Mouse (Mus musculus) thymus, adult 18-20 months (tissue): Measurements from ENCODE around the gene Plekha4.
"Not testable (repeated sequence)": the region's sequence is repeated elsewhere in the genome, so short reads cannot be mapped to it uniquely, and the experiment has no call there.

Source experiments
- DNase-seq, 2 experiments: peaks; one replicate each; pipeline ENCODE4 v3.0.0; 2022; ENCODE audit warnings: mixed read lengths in 2 of 2

Plekha4 gene

DNA sequence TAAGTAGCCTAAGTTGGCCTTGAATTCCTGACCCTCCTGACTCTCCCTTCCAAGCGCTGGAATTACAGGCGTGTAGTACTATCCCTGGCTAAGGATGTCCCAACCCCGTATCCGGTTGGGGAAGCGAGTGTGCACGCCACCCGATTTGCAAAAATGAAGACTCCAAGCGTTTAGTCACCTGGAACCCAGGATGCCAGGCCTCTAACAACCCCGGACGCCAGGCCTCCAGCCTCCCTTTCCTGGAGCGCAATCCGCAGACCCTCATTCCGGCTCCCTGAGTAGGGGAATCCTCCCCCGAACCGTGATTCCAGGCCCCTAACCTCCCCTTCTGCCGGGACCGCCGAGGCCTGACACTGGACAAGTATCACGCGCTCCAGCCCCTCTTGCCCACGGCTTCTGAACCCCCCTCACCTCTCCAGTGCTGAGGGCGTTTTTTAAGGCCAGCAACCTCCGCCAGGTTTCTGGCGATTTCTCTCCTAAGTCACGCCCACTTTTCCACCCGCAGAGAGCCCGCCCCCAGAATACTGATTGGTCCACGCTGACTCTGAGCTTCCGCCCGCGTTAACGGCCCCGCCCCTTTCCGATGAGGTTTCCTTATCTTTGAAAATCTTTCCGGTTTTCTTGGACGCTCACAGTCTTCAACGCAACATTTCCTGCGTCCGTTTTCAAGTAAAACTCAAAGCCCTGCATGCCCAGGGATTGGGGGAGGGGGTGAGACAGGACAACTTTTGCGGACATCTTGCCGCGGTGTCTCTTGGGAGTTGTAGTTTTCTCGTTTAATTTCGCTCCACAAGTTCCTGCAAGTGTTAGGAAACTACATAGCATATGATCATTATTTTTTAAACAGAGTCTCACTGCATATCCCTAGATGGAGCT is 16.0 kb upstream of the Plekha4 start, which contains the start of gene Nucb1:
Gene Nucb1 (minus strand): TSS at position 495 of the 876 bp plus-strand sequence.
- peak; percentile 85 to 91 for DNase-seq

DNA sequence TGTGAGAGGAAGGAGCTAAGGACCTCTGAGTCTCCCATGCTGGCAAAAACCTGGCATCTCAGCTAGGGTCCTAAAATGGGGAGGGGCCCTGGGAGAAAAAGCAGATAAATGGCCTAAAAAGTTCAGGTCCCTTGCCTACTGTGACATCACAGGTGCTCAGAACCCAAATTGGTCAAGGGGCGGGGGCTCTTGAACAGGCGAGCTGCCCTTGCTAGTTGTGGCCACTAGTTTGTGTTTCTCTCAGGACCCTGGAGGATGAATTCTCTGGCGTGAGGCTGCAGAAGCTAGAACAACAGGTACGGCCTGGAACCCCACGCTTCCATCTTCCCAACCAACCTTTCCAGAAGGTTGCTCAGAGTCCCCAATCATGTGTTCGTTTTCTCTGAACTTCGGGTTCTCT is 11.7 kb upstream of the Plekha4 start:
- no peak for DNase-seq

DNA sequence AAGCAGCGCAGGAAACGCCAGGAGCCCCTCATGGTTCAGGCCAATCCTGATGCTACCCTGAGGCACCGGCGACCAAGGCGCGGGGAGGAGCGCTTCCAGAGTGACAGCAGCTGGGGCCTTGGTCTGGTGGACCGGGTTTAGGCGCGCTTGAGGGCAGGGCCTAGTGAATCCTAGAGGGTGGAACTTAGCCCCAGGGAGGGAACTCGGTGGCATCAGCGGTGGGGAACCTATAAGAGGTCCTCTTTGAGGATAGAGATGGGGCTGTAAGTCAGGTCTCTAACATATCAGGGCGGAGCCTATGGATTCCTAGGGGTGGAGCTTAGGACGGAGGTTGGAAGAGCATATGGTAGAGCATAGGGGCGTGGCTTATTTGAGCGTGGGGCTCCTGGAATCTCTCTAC is 10.7 kb upstream of the Plekha4 start:
- DNase-seq, result no peak

DNA sequence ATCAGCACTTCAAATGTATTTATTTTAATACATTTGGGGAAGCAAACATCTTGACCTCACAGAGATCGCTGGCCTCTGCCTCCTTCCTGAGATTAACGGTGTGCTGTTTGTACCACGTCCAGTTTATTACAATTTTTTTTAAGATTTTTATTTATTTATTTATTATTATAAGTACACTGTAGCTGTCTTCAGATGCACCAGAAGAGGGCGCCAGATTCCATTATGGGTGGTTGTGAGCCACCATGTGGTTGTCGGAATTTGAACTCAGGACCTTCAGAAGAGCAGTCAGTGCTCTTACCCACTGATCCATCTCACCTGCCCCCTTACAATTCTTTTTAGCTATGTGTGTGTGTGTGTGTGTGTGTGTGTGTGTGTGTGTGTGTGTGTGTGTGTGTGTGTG is 9.3 kb upstream of the Plekha4 start:
- not testable (repeated sequence) for DNase-seq

DNA sequence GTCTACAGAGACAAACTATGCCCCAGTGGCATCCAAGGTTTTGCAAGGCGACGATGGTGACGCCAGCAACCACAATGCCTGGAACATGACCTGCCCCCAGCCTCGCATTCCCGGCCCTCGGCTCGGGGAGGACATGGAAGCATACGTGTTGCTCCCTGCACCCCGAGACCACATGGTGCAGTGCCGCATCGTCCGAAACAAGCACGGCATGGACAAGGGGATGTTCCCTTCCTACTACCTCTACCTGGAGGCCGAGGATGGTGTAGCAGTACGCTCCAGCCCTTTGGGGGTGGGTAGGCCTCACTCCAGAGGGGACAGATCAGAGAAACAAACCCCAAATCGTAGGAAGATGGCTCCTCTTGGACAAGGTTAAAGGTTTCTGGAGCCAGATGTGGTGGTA is 7.5 kb upstream of the Plekha4 start:
- no peak for DNase-seq

DNA sequence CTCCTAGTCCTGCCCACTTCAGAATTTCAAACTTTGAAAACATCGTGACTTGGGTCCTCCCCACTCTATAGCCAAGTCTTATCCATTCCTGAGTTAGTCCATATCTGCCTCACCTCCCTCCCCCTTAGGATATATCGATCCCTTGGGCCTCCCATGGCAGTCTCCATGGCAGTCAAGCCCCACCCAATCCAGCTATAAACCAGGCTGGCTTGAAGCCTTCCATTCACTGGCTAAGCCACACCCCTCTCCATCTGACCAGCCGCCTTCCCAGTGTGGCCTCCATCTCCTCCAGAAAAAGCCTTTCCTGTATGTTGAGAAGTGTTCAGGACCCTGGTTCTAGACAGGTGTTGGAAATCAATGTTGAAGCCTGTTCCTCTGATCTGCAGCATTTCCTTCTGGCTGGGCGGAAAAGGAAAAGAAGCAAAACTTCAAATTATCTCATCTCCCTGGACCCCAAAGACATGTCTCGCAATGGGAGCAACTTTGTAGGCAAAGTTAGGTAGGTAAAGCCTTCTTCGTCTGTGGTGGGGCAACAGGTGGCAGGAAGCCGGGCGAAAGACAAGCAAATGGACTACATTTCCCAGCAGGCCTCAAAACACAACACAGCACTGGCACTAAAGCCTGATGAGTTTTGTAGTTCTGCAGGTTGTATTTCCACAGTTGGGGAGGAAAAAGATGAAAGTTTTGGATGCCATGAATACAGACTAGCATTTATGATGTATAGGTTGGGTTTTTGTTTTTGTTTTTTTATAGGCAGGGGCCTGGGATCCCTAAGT is 6.6 kb upstream of the Plekha4 start:
- no peak for DNase-seq

DNA sequence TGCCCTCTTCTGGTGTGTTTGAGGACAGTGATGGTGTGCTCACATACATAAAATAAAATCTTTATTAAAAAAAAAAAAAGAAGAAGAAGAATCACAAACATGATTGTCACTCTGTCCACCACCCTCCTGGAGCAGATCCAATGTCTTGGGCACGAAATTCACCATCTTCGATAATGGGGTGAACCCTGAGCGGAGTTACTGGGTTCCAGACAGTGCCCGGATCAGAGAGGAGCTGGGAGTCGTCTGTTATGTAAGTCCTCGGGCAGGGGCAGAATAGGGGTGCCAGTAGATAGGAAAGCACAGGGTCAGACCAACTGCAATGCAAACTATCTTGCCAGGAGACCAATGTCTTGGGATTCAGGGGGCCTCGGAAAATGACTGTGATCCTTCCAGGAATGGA is 5.5 kb upstream of the Plekha4 start:
- DNase-seq, result no peak

DNA sequence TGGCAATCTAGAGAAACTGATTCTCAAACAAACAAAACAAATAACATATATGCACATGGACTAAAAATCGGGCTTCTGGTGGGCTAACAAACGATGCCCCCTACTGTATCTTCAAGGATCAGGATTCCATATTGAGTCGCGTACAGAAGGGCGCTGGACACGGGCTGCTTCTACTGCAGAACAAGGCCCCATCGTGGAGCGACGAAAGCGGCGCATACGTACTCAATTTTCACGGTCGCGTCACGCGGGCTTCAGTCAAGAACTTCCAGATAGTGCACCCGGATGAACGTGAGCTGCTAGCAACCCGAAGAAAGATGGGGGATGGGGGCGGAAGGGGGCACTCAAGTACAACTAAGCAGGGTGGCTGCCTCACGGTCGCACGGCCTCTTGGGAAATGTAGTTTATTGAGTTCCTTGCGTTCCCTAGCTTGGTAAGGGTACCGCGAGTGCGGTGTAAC is 4.4 kb upstream of the Plekha4 start:
- peak; percentile 84 to 90 for DNase-seq

DNA sequence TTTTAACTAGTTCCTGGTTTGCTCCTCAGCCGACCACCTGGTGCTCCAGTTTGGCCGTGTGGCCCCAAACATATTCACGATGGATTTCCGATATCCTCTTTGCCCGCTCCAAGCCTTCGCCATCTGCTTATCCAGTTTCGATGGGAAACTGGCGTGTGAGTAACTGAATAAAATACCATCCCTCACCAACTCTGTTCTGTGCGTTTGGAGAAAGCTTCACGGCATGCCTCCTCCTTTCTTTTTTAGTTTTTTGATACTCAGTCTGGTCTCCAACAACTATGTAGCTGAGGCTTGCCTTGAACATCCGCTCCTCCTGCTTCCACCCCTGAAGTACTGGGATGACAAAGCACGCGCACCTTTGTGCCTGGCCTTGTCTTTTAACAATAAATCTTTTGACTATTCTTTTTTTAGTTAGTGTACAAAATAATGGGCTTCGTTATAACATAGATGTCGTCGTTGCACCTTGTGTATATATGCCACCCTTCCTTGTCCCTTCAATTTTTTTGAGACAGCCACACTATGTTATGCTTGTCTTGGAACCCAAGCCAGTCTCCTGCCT is 3.9 kb upstream of the Plekha4 start:
- DNase-seq, result no peak

DNA sequence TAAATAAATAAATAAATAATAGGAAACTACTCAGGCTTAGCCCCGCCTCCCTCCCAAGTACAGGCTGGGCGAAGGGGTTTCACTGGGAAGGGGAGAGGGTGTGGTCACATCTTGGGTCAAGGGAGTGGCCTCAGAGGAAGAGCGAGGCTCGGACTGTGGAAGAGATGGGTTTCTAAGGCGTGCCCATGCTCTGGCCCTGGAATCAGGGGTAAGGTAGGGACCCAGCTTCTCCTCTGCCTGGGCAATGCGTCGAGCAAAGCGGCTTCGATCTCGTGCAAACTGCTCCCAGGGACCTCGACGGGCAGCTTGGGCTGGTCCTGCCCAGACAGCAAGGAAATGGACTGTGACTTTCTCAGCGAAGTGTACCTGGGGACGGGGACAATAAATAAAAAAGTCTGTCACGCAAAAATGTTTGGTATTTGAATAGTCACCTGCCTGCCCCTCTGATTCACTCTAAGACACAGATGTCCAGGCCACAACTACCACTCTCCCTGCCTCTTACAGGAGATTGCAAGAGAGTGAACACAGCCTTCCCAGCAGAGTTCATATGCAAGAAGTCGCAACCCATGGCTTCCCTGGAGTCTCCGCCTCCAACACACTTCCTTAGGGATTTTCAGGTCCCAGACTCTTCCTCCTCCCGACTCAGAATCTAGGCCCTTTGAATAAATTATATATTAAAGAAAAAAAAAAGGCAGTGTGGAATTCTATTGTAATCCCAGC is 3.0 kb upstream of the Plekha4 start:
- no peak for DNase-seq

DNA sequence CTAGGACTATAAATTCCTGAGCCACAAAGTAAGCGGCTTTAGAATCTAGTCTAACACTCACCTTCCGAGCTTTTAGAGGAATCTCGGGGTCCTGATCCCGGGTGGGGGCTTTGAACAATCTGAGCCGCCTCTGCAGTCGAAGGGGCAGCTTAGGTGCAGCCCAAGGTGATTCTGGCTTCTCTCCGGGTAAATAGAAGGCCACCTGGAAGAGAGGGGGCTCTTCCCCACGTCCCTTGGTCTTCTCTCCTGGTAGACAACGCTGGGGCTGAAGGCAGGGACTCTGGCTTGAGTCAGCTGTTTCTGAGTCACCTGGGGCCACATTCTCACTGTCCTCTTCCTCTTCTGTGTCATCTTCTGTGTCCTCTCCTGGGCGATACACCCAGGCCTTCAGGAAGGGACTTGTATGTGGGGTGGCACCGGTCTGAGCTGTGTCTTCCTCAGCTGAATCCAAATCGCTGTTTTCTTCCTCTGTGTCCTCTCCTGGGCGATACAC is 2.4 kb upstream of the Plekha4 start:
- no peak for DNase-seq

DNA sequence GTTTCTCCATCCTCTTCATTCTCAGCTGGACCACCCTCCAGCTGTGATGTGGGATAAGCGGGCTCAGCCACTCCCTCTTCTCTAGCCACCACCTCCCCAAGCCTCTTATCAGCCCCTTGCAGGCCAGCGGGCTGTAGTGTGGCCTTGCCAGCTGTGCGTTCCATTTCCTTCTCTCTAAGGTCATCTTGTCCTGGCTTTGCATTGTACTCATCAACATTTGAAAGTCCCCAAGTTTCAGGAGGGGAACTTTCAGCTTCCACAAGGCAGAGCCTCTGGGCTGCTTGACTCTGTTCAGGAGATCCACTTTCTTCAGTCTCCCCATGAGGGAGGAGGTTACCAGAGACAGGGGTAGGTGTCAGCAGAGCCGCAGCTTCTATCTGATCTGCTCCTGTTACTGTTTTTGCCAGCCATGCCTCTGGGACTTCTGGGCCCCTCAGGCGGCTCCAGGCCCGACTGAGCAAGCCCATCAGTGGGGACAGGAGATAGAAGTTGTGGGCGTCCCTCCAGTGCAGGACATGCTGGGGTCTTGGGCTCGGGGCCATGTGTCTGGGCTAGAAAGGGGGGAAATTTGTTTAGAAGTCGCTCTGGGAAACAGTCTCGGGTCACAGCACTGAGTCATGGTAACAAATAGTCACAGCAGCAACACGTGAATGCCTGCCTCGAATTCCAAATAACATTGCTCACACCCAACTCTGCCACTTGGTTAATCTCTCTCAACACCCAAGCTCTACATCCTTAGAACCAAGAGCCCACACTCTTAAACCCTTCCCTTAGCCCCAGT is 1.1 kb upstream of the Plekha4 start:
- no peak for DNase-seq

DNA sequence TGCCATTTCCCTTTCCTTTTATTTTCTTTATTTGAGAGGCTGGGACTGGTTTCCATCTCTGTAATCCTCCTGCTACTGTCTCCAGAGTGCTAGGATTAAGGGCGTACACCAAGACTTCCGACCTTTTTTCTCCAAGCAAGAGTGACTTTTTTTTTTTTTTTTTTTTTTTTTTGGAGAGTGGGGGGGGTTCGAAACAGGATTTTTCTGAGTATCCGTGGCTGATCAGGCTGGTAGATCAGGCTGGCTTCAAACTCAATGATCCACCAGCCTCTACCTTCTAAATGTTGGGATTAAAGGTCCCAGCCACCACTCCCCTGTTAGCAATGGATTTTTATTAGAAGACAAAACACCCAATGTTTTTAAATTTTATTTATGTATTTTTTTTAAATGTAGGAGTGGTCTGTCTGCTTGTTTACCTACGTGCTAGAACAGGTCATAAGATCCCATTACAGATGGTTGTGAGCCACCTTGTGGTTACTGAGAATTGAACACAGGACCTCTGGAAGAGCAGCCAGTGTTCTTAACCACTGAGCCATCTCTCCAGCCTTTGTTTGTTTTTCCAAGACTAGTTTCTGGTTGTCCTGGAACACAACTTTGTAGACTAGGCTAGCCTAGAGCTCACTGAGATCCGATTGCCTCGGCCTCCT is 467 bp downstream of the Plekha4 start:
- DNase-seq, result no peak

DNA sequence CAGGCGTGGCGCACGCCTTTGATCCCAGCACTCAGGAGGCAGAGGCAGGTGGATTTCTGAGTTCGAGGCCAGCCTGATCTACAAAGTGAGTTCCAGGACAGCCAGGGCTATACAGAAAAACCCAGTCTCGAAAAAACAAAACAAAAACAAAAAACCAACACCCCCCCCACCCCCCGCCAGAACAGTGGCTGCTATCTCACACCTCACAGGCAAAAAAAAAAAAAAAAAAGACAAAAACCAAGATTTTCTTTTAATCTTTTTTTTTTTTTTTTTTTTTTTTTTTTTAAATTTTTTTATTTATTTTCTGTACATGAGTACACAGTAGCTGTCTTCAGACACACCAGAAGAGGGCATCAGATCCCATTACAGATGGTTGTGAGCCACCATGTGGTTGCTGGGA is 1.0 kb downstream of the Plekha4 start:
- not testable (repeated sequence) for DNase-seq

DNA sequence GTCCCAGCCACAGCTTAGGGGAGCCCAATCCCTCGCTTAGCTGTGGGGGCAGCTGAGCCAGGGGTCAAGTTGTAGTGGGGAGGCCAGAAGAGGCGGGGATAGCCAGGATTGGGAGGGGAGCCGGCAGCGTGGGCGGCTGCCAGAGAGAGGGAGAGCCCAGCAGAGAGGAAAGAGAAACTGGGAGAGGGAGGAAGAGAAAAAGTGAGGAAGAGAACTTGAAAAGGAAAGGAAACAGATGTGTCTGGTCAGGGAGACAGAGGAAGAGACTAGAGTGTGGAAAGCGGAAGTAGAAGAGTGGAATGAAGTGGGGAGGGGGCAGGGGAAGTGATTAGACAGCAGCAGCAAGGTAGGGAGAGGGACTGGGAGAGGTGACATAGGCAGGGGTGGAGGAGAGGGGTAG is 3.3 kb downstream of the Plekha4 start:
- DNase-seq, result no peak

DNA sequence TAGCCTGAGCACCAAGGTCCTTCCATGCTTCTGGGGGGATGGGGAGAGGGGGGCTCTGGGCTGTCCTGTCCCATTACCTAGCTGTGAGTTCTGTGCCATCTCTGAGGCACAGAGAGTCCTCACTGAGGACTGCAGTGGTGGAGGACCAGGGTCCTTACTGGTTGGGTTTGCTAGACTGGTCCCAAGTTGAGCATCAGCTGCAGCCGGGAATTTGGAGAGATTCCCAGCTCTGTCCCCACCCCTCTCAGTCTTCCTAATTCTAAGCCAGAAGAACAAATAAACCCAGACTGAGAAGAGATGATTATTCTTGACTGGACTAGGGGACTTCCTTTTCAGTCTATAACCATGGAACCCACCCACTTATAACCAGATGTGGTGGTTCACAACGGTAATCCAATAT is 4.5 kb downstream of the Plekha4 start:
- no peak for DNase-seq

DNA sequence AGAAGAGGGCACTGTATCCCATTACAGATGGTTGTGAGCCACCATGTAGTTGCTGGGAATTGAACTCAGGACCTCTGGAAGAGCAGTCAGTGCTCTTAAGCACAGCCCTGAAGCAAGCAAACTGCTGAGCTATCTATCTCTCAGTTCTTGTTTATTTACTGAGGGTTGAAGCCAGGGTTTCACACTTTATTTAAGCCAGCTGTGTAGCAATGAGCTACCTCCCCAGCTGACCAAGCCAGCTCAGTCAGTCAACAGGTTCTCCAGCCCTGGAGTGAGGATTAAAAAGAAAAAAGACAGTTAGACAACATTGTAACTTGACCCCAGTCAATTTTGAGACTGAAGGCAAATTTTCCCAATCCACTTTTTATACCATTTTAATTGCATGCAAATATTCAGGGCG is 9.5 kb downstream of the Plekha4 start:
- no peak for DNase-seq

DNA sequence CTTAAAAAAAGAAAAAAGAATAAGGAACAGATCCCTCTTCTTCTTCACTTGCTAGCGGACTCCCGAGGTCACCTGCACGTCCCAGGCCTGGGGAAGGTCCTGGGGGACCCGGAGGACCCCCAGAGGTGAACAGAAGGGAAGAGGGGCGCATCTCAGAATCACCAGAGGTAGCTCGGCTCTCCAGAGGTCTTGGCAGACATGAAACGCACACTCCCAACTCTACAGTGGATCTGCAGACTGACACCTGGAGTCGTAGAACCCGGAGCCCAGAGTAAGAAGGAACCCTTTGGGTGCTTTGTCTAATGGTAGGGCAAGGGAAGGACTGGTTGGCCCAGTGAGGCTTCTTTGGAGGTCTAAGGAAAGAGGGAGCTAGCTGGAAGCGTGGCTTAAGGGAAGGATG is 11.5 kb downstream of the Plekha4 start:
- no peak for DNase-seq

DNA sequence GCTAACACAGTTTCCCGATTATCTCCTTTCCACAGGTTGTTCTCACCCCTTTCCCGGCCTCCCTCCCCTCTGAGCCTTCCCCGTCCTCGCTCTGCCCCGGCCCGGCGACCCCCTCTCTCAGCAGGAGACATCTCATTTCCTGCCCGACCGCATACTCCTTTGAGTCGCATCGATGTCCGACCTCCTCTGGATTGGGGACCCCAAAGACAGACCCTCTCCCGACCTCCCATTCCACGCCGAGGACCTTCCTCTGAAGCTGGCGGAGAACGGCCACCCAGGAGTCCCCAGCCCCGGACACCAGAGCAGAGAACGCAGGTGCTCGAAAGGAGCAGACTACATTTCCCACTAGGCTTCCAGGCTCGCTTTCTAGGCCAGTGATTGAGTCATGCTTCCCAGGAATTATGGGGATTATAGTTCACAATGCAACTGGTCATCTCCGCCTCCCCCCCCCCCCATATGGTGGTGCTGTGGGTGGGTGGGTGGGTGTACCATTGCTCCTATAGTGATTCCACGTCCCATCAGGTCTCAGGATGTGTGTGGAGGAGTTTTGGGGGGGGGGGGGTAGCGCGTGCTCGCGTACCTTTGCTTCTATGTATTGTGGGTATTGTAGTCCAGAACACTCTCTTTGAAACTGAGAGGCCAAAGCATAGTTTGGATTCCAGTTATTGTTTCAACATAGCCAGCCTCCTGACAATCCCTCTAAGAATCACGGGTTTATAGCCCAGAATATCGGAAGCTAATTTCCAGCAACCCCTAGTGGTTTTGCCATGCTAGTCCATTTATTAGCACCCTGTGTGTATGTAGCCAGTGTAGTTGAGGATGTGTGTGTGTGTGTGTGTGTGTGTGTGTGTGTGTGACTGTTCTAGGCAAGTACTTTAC is 12.3 kb downstream of the Plekha4 start:
- no peak for DNase-seq

DNA sequence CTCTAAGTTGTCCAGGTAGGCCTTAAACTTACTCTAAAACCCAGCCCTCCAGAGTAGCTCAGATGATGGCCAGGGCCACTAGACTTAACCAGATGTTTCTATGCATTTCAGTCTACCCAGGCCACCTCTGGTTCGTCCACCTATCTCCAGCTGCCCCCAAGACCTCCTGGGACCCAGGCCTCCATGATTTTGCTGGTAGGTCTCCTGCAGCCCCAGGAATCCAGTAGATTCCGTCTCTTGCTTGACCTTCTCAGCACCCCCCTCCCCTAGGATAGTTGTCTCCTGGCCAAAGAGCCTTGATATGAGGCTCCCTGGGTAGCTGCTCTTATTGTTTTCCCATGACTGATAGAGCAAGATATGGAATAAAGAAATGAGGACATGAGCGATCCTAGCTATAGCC is 13.0 kb downstream of the Plekha4 start:
- DNase-seq, result no peak
